Mouse (Mus musculus) activated CD4-positive, CD25-positive, alpha-beta regulatory T cell, adult 4 months (primary cell): ENCODE results near the gene Peli2. TPM values are rescaled to one million over a fixed set of nuclear protein-coding genes. Genes with fewer than 3 reads are reported as not detected.

Source experiments
- ATAC-seq: one replicate; pipeline ENCODE4 v1.8.0; 2017
- polyA plus RNA-seq, 2 experiments: library from polyadenylated mRNA; unstranded; fragments of 100-300 nt; shearing (Covaris generic); gene quantifications; one replicate each; pipeline ENCODE4 v1.2.1; 2017

Gene Peli2
- polyA plus RNA-seq, 2 experiments from 2014 or later = 0.32 to 0.47 TPM

- no peak for ATAC-seq
These were observed 5.3 kb downstream of the Peli2 start for GRCm38 (mm10) chr14:48125971-48126370.

- ATAC-seq = no peak
These were observed 6.3 kb downstream of the Peli2 start for GRCm38 (mm10) chr14:48126931-48127330.

- no peak for ATAC-seq
These were observed 7.1 kb downstream of the Peli2 start for GRCm38 (mm10) chr14:48127609-48128185.

- no peak for ATAC-seq
These were observed 8.1 kb downstream of the Peli2 start for GRCm38 (mm10) chr14:48128701-48129100.

GRCm38 (mm10) chr14:48130021-48130420, 9.4 kb downstream of the Peli2 start:
- no peak for ATAC-seq

- no peak for ATAC-seq
These were observed 10.3 kb downstream of the Peli2 start for GRCm38 (mm10) chr14:48130761-48131575.

GRCm38 (mm10) chr14:48131576-48131922, 10.9 kb downstream of the Peli2 start:
- no peak for ATAC-seq

- no peak for ATAC-seq
These were observed 11.6 kb downstream of the Peli2 start for GRCm38 (mm10) chr14:48132241-48132640.

GRCm38 (mm10) chr14:48132865-48133802, 12.5 kb downstream of the Peli2 start:
- ATAC-seq = peak; percentile 50

GRCm38 (mm10) chr14:48134344-48134743, 13.7 kb downstream of the Peli2 start:
- no peak for ATAC-seq

- no peak for ATAC-seq
These were observed 15.3 kb downstream of the Peli2 start for GRCm38 (mm10) chr14:48135816-48136345.

- ATAC-seq = no peak
These were observed 17.1 kb downstream of the Peli2 start for GRCm38 (mm10) chr14:48137731-48138130.

- ATAC-seq = no peak
These were observed 17.5 kb downstream of the Peli2 start for GRCm38 (mm10) chr14:48138138-48138537.

- no peak for ATAC-seq
These were observed 18.8 kb downstream of the Peli2 start for GRCm38 (mm10) chr14:48139409-48139808.

GRCm38 (mm10) chr14:48141694-48142093, 21.1 kb downstream of the Peli2 start:
- no peak for ATAC-seq

- no peak for ATAC-seq
These were observed 22.1 kb downstream of the Peli2 start for GRCm38 (mm10) chr14:48142696-48143095.

GRCm38 (mm10) chr14:48143141-48143540, 22.5 kb downstream of the Peli2 start:
- no peak for ATAC-seq

GRCm38 (mm10) chr14:48144330-48144729, 23.7 kb downstream of the Peli2 start:
- ATAC-seq = no peak

- no peak for ATAC-seq
These were observed 27.1 kb downstream of the Peli2 start for GRCm38 (mm10) chr14:48147688-48148087.

GRCm38 (mm10) chr14:48148615-48149014, 28.0 kb downstream of the Peli2 start:
- ATAC-seq = no peak

GRCm38 (mm10) chr14:48149351-48149750, 28.7 kb downstream of the Peli2 start:
- no peak for ATAC-seq

GRCm38 (mm10) chr14:48150903-48151302, 30.3 kb downstream of the Peli2 start:
- ATAC-seq = no peak

- ATAC-seq = no peak
These were observed 30.9 kb downstream of the Peli2 start for GRCm38 (mm10) chr14:48151554-48151953.
